Mouse (Mus musculus): ENCODE measurements around the gene Gm11238.
"Not testable (repeated sequence)": the region's sequence is repeated elsewhere in the genome, so short reads cannot be mapped to it uniquely, and the experiment has no call there.

Gene Gm11238

DNA sequence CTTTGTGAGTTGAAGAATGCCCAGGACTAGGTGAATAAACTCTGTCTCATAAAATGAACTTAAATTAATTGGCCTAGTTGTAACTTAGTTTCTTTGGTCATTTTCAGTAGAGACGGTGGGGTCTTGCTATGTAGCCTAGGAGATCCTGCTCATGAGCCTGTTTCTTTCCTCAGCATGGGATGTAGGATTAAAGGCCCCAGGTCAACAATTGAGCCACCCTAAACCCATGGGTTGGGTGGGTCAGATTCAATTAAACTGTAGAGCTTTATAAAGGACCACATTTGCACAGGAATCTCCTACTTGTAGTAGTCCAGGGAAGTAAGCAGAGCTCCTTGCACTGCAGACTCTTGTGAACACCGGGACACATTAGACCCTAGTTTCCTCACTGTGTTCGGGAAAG, at the start of gene Gm11238:
Gene Gm11238 (plus strand): TSS at position 301 of the 400 bp plus-strand sequence.
- DNase-seq (ENCODE audit: low spot score) = not testable (repeated sequence)

DNA sequence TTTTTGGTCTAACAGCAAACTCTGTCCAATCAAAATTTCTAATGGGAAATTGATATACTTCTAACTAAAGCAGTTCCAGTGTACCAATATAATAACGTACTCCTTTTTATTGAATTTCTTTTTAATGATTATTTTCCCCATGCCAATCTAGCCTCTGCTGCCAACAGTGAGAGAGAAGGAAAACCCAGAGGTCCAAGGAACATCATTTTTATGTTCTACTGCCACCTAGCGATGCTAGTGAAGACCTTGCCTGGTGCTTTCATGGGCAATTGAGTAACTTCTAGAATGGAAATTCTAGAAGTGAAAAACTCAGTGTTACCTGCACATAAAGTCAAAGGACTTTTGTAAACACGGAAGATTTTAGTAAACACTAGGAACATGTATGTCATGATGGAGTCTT, 8.4 kb upstream of the Gm11238 start:
- no peak for DNase-seq (ENCODE audit: low spot score)

DNA sequence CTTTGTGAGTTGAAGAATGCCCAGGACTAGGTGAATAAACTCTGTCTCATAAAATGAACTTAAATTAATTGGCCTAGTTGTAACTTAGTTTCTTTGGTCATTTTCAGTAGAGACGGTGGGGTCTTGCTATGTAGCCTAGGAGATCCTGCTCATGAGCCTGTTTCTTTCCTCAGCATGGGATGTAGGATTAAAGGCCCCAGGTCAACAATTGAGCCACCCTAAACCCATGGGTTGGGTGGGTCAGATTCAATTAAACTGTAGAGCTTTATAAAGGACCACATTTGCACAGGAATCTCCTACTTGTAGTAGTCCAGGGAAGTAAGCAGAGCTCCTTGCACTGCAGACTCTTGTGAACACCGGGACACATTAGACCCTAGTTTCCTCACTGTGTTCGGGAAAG, 15.0 kb downstream of the Gm11238 start, which contains the start of gene Gm11237:
Gene Gm11237 (plus strand): TSS at position 301 of the 400 bp plus-strand sequence.
- not testable (repeated sequence) for DNase-seq (ENCODE audit: low spot score)

DNA sequence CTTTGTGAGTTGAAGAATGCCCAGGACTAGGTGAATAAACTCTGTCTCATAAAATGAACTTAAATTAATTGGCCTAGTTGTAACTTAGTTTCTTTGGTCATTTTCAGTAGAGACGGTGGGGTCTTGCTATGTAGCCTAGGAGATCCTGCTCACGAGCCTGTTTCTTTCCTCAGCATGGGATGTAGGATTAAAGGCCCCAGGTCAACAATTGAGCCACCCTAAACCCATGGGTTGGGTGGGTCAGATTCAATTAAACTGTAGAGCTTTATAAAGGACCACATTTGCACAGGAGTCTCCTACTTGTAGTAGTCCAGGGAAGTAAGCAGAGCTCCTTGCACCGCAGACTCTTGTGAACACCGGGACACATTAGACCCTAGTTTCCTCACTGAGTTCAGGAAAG, 30.1 kb downstream of the Gm11238 start, which contains the start of gene Gm11236:
Gene Gm11236 (plus strand): TSS at position 301 of the 400 bp plus-strand sequence.
- DNase-seq (ENCODE audit: low spot score) = not testable (repeated sequence)

DNA sequence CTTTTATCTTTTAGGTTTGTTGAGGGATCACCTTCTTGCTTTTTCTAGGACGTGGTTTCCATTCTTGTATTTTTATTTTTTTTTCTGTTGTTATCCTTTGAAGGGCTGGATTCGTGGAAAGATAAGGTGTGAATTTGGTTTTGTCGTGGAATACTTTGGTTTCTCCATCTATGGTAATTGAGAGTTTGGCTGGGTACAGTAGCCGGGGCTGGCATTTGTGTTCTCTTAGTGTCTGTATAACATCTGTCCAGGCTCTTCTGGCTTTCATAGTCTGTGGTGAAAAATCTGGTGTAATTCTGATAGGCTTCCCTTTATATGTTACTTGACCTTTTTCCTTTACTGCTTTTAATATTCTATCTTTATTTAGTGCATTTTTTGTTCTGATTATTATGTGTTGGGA, 54.2 kb downstream of the Gm11238 start:
- not testable (repeated sequence) for DNase-seq (ENCODE audit: low spot score)

DNA sequence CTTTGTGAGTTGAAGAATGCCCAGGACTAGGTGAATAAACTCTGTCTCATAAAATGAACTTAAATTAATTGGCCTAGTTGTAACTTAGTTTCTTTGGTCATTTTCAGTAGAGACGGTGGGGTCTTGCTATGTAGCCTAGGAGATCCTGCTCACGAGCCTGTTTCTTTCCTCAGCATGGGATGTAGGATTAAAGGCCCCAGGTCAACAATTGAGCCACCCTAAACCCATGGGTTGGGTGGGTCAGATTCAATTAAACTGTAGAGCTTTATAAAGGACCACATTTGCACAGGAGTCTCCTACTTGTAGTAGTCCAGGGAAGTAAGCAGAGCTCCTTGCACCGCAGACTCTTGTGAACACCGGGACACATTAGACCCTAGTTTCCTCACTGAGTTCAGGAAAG, 60.4 kb downstream of the Gm11238 start, which contains the start of gene Gm11239:
Gene Gm11239 (plus strand): TSS at position 301 of the 400 bp plus-strand sequence.
- not testable (repeated sequence) for DNase-seq (ENCODE audit: low spot score)

DNA sequence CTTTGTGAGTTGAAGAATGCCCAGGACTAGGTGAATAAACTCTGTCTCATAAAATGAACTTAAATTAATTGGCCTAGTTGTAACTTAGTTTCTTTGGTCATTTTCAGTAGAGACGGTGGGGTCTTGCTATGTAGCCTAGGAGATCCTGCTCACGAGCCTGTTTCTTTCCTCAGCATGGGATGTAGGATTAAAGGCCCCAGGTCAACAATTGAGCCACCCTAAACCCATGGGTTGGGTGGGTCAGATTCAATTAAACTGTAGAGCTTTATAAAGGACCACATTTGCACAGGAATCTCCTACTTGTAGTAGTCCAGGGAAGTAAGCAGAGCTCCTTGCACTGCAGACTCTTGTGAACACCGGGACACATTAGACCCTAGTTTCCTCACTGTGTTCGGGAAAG, 75.5 kb downstream of the Gm11238 start, which contains the start of gene Gm428:
Gene Gm428 (plus strand): TSS at position 301 of the 400 bp plus-strand sequence.
- not testable (repeated sequence) for DNase-seq (ENCODE audit: low spot score)

Measured in testis, postnatal 10 days (tissue).